Mouse (Mus musculus): ENCODE data around the gene Tmem121. TPM values are rescaled to one million over a fixed set of nuclear protein-coding genes. Genes with fewer than 3 reads are reported as not detected.

Gene Tmem121
- polyA plus RNA-seq (2015; fragmentation: Nextera tagmentation; extraction: Ambion mirVana), result 4.7 and 5.8 TPM in 2 replicates

- Histone ChIP-seq H3K9ac (ENCODE audit: low read length) (peak within 1 kb of the TSS; percentile 69), H3K36me3 (ENCODE audit: control insufficient read depth, insufficient read depth, low read length) (no peaks in the 10 kb centered on the region; the same call in 1 of the 2 replicates), H3K4me1 (replicated peaks; ENCODE audit: control insufficient read depth, insufficient read depth, low read length) (peaks cover 25% of the 10 kb centered on the region), H3K4me2 (ENCODE audit: low read depth, low read length) (peak within 1 kb of the TSS; percentile 95), H3K4me3 (ENCODE audit: low read length) (peak within 1 kb of the TSS; percentile 67), H3K9me3 (ENCODE audit: control insufficient read depth, low read length) (no peaks in the 10 kb centered on the region), H3K27ac (ENCODE audit: low read length) (no peak within 1 kb of the TSS), H3K27me3 (ENCODE audit: control insufficient read depth, insufficient read depth, low read depth, low read length) (peaks cover 19% of the 10 kb centered on the region; the same call in 1 of the 2 replicates)
- 2% methylated on average over 48 of the region's 63 CpGs for WGBS
- ATAC-seq (ENCODE audit: low read depth), result peak; percentile 30; the same call in 1 of the 2 replicates
Observed at GRCm38 (mm10) chr12:113185442-113186291, at the start of gene Tmem121. TSS of gene Tmem121 (plus strand) at chr12:113185930.

DNA sequence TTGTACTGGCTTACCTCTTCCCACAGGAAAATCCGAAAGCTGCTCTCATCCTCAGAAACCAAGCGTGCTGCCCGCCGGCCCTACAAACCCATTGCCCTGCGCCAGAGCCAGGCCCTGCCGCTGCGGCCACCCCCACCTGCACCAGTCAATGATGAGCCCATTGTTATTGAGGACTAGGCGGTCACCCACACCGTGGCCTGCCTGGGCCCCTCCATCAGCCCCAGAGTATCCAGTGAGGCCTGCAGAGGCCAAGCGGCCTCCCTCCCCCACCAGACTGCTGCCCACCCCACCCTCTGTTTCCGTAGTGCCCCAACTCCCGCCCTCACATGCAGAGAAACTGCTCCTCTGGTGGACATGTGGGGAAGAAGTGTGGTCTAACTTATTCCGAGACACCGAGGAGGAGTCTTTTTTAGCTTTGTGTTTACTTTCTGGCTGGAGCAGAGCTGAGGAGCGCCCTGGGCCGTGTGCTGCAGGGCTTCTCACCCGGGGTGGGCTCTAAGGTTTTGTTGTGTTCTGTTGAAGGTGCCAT is 49.2 kb upstream of the Tmem121 start:
- H3K36me3 ChIP-seq (ENCODE audit: control insufficient read depth, insufficient read depth, low read length), result peaks cover 54% of the 10 kb centered on the region
- 68% methylated on average over 17 of the region's 17 CpGs for WGBS
- H3K4me3 ChIP-seq (ENCODE audit: low read length), result no peak overlapping the region
- H3K4me2 ChIP-seq (ENCODE audit: low read depth, low read length), result no peak overlapping the region
- H3K27ac ChIP-seq (ENCODE audit: low read length), result no peak overlapping the region
- no peak overlapping the region for H3K9ac ChIP-seq (ENCODE audit: low read length)
- H3K9me3 ChIP-seq (ENCODE audit: control insufficient read depth, low read length), result no peaks in the 10 kb centered on the region
- no peak for ATAC-seq (ENCODE audit: low read depth)
- peaks cover 36% of the 10 kb centered on the region for H3K4me1 ChIP-seq (replicated peaks; ENCODE audit: control insufficient read depth, insufficient read depth, low read length)
- H3K27me3 ChIP-seq (ENCODE audit: control insufficient read depth, insufficient read depth, low read depth, low read length), result no peaks in the 10 kb centered on the region

GRCm38 (mm10) chr12:113137260-113138213 is 48.2 kb upstream of the Tmem121 start:
- H3K9ac ChIP-seq (ENCODE audit: low read length), result no peak overlapping the region
- H3K27me3 ChIP-seq (ENCODE audit: control insufficient read depth, insufficient read depth, low read depth, low read length), result no peaks in the 10 kb centered on the region
- WGBS, result 76% methylated on average over 18 of the region's 18 CpGs
- peak overlapping the region; percentile 92; the same call in 1 of the 2 replicates for H3K27ac ChIP-seq (ENCODE audit: low read length)
- no peak for ATAC-seq (ENCODE audit: low read depth)
- H3K36me3 ChIP-seq (ENCODE audit: control insufficient read depth, insufficient read depth, low read length), result peaks cover 47% of the 10 kb centered on the region
- no peak overlapping the region for H3K4me3 ChIP-seq (ENCODE audit: low read length)
- no peak overlapping the region for H3K4me2 ChIP-seq (ENCODE audit: low read depth, low read length)
- H3K9me3 ChIP-seq (ENCODE audit: control insufficient read depth, low read length), result no peaks in the 10 kb centered on the region
- H3K4me1 ChIP-seq (replicated peaks; ENCODE audit: control insufficient read depth, insufficient read depth, low read length), result peaks cover 42% of the 10 kb centered on the region

- H3K9ac ChIP-seq (ENCODE audit: low read length), result no peak overlapping the region
- H3K4me3 ChIP-seq (ENCODE audit: low read length), result no peak overlapping the region
- no peak for ATAC-seq (ENCODE audit: low read depth)
- no peaks in the 10 kb centered on the region for H3K27me3 ChIP-seq (ENCODE audit: control insufficient read depth, insufficient read depth, low read depth, low read length)
- 74% methylated on average over 6 of the region's 6 CpGs for WGBS
- H3K4me1 ChIP-seq (replicated peaks; ENCODE audit: control insufficient read depth, insufficient read depth, low read length), result peaks cover 43% of the 10 kb centered on the region
- H3K36me3 ChIP-seq (ENCODE audit: control insufficient read depth, insufficient read depth, low read length), result peaks cover 40% of the 10 kb centered on the region
- no peak overlapping the region for H3K4me2 ChIP-seq (ENCODE audit: low read depth, low read length)
- H3K9me3 ChIP-seq (ENCODE audit: control insufficient read depth, low read length), result no peaks in the 10 kb centered on the region
- H3K27ac ChIP-seq (ENCODE audit: low read length), result peak overlapping the region; percentile 92
Observed at GRCm38 (mm10) chr12:113138291-113138690, 47.4 kb upstream of the Tmem121 start.

GRCm38 (mm10) chr12:113138901-113139864 is 46.5 kb upstream of the Tmem121 start:
- peak overlapping the region; percentile 92 for H3K27ac ChIP-seq (ENCODE audit: low read length)
- peak; percentile 3 for ATAC-seq (ENCODE audit: low read depth)

GRCm38 (mm10) chr12:113139908-113140615 is 45.7 kb upstream of the Tmem121 start, which contains the start of gene Crip2:
TSS of gene Crip2 (plus strand) at chr12:113140236.
- H3K4me3 ChIP-seq (ENCODE audit: low read length), result peak within 1 kb of the TSS; percentile 79
- H3K4me2 ChIP-seq (ENCODE audit: low read depth, low read length), result peak within 1 kb of the TSS; percentile 76
- H3K9me3 ChIP-seq (ENCODE audit: control insufficient read depth, low read length), result no peaks in the 10 kb centered on the region
- H3K36me3 ChIP-seq (ENCODE audit: control insufficient read depth, insufficient read depth, low read length), result peaks cover 37% of the 10 kb centered on the region
- ATAC-seq (ENCODE audit: low read depth), result peak; percentile 80
- peak within 1 kb of the TSS; percentile 98 for H3K27ac ChIP-seq (ENCODE audit: low read length)
- peak within 1 kb of the TSS; percentile 81 for H3K9ac ChIP-seq (ENCODE audit: low read length)
- peaks cover 45% of the 10 kb centered on the region for H3K4me1 ChIP-seq (replicated peaks; ENCODE audit: control insufficient read depth, insufficient read depth, low read length)
- WGBS, result 0% methylated on average over 59 of the region's 68 CpGs
- H3K27me3 ChIP-seq (ENCODE audit: control insufficient read depth, insufficient read depth, low read depth, low read length), result no peaks in the 10 kb centered on the region

More at GRCm38 (mm10) chr12:113138901-113139864, 46.5 kb upstream of the Tmem121 start:
- Histone ChIP-seq H3K4me2 (ENCODE audit: low read depth, low read length) (peak overlapping the region; percentile 76), H3K36me3 (ENCODE audit: control insufficient read depth, insufficient read depth, low read length) (peaks cover 38% of the 10 kb centered on the region), H3K9ac (ENCODE audit: low read length) (0 out of 2 replicates have a peak overlapping the region, but pooled peaks have one; percentile 8), H3K4me1 (replicated peaks; ENCODE audit: control insufficient read depth, insufficient read depth, low read length) (peaks cover 45% of the 10 kb centered on the region), H3K27me3 (ENCODE audit: control insufficient read depth, insufficient read depth, low read depth, low read length) (no peaks in the 10 kb centered on the region), H3K9me3 (ENCODE audit: control insufficient read depth, low read length) (no peaks in the 10 kb centered on the region), H3K4me3 (ENCODE audit: low read length) (peak overlapping the region; percentile 79)
- 28% methylated on average over 11 of the region's 11 CpGs for WGBS

DNA sequence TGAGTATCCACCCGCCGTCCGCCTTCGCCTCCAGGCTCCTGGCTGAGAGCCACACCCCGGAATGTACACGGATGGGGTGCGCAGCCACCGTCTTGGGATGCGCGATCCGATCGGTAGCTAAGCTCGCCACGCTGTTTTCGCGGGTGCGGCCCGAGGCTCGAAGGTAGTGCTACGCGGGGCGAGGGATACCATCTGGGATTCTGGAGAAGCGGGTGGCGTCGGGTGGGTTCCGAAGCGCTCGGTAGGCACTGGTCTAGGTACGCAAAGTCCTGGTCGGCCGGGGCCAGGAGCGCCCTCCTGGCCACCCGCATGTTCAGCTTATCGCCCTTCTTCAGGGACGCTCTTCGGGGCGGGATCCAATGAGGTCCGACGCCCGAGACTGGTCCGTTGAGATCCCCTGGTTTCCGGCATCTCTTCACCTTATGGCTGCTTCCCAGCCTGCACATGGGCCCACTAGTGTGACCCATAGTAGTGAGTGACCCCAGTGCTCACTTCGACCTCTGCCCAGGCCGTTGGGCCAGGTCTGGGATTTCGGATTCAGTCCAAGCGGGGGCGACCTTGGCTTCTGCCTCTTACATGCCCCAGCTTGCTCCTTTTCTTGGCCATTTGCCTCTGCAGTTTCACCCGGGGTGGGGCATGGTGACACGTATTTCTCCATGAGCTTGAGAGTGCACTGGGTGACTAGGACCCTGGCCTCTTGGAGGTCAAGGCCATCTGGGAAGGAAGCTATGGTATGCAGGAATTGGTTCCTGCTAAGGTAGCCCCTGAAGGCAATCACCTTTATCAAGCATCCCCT is 44.9 kb upstream of the Tmem121 start:
- Histone ChIP-seq H3K9ac (ENCODE audit: low read length) (peak overlapping the region; percentile 81), H3K36me3 (ENCODE audit: control insufficient read depth, insufficient read depth, low read length) (peaks cover 34% of the 10 kb centered on the region), H3K9me3 (ENCODE audit: control insufficient read depth, low read length) (no peaks in the 10 kb centered on the region), H3K4me3 (ENCODE audit: low read length) (peak overlapping the region; percentile 79), H3K4me1 (replicated peaks; ENCODE audit: control insufficient read depth, insufficient read depth, low read length) (peaks cover 45% of the 10 kb centered on the region), H3K4me2 (ENCODE audit: low read depth, low read length) (peak overlapping the region; percentile 76), H3K27me3 (ENCODE audit: control insufficient read depth, insufficient read depth, low read depth, low read length) (no peaks in the 10 kb centered on the region), H3K27ac (ENCODE audit: low read length) (peak overlapping the region; percentile 98)
- WGBS, result 3% methylated on average over 49 of the region's 49 CpGs
- ATAC-seq (ENCODE audit: low read depth), result no peak; the same call in 1 of the 2 replicates

Measured in lung, embryonic 16.5 days (tissue).